Mouse (Mus musculus) layer of hippocampus, postnatal 14 days (tissue): ENCODE measurements around the gene Prok2. TPM values are rescaled to one million over a fixed set of nuclear protein-coding genes. Genes with fewer than 3 reads are reported as not detected.
A peak's percentile ranks its signal among the peaks of the same experiment; 100 is the strongest.

Source experiments
- DNase-seq, 2 experiments: peaks; one replicate each; pipeline ENCODE4 v3.0.0; 2021 to 2022; ENCODE audit warnings: low spot score in 2 of 2, mixed read lengths in 1 of 2
- long read RNA-seq, 2 experiments: library from polyadenylated mRNA; stranded (forward); transcript quantifications; one replicate each; pipeline ENCODE4 v2.0.0; 2021
- total RNA-seq, 2 experiments: library from RNA; stranded (reverse); gene quantifications; 2 replicates each; pipeline ENCODE4 v1.2.3; 2021

The Prok2 gene
- 1 to 10 TPM; 1.0 to 1.3 TPM for total RNA-seq
- long read RNA-seq, experiment 1: 0 reads
- long read RNA-seq, experiment 2, partial matches to known transcripts: 0 of 1 reads
- long read RNA-seq, experiment 2, other reads (novel, unspliced or antisense): 0 of 1 reads

- DNase-seq: no peak
Observed at GRCm38 (mm10) chr6:99725971-99726561, at the start of gene Prok2. Prok2 (minus strand) TSS chr6:99726392.

GRCm38 (mm10) chr6:99774680-99775079 is 48.5 kb upstream of the Prok2 start:
- DNase-seq: no peak

- DNase-seq: no peak
Observed at GRCm38 (mm10) chr6:99768495-99768894, 42.3 kb upstream of the Prok2 start.

- DNase-seq: no peak
Observed at GRCm38 (mm10) chr6:99764916-99765315, 38.7 kb upstream of the Prok2 start.

GRCm38 (mm10) chr6:99762069-99762985 is 36.1 kb upstream of the Prok2 start:
- no peak for DNase-seq

GRCm38 (mm10) chr6:99756105-99756504 is 29.9 kb upstream of the Prok2 start:
- no peak for DNase-seq

GRCm38 (mm10) chr6:99751308-99751707 is 25.1 kb upstream of the Prok2 start:
- peak; percentile 7 to 19 for DNase-seq

GRCm38 (mm10) chr6:99746275-99746674 is 20.1 kb upstream of the Prok2 start:
- no peak for DNase-seq

GRCm38 (mm10) chr6:99742866-99743265 is 16.7 kb upstream of the Prok2 start:
- DNase-seq: peak in 1 of 2 experiments; percentile 5

GRCm38 (mm10) chr6:99734666-99735065 is 8.5 kb upstream of the Prok2 start:
- DNase-seq: no peak

- no peak for DNase-seq
Observed at GRCm38 (mm10) chr6:99732673-99733072, 6.5 kb upstream of the Prok2 start.

GRCm38 (mm10) chr6:99731926-99732325 is 5.7 kb upstream of the Prok2 start:
- DNase-seq: no peak

GRCm38 (mm10) chr6:99729853-99730252 is 3.7 kb upstream of the Prok2 start:
- no peak for DNase-seq

GRCm38 (mm10) chr6:99726576-99727303 is 548 bp upstream of the Prok2 start:
- DNase-seq: no peak

GRCm38 (mm10) chr6:99722390-99722789 is 3.8 kb downstream of the Prok2 start:
- DNase-seq: no peak

GRCm38 (mm10) chr6:99721032-99721431 is 5.2 kb downstream of the Prok2 start:
- no peak for DNase-seq

- no peak for DNase-seq
Observed at GRCm38 (mm10) chr6:99715913-99716312, 10.3 kb downstream of the Prok2 start.

- no peak for DNase-seq
Observed at GRCm38 (mm10) chr6:99715191-99715590, 11.0 kb downstream of the Prok2 start.

GRCm38 (mm10) chr6:99713256-99713655 is 12.9 kb downstream of the Prok2 start:
- DNase-seq: no peak

GRCm38 (mm10) chr6:99711576-99712101 is 14.6 kb downstream of the Prok2 start:
- DNase-seq: no peak

- no peak for DNase-seq
Observed at GRCm38 (mm10) chr6:99700484-99700883, 25.7 kb downstream of the Prok2 start.
